Mouse (Mus musculus): ENCODE measurements around the gene Tub. TPM values are rescaled to one million over a fixed set of nuclear protein-coding genes. Genes with fewer than 3 reads are reported as not detected.

Gene Tub
- polyA plus RNA-seq, 1 experiment, result 0.20 TPM

GRCm38 (mm10) chr7:108985934-108986708, 36.0 kb downstream of the Tub start:
- no peak for DNase-seq (ENCODE audit: low read depth)

- DNase-seq (ENCODE audit: low read depth), result no peak
Measured at GRCm38 (mm10) chr7:108991207-108991606, 41.1 kb downstream of the Tub start.

GRCm38 (mm10) chr7:108993230-108993629, 43.1 kb downstream of the Tub start:
- no peak for DNase-seq (ENCODE audit: low read depth)

- DNase-seq (ENCODE audit: low read depth), result no peak
Measured at GRCm38 (mm10) chr7:108993881-108994291, 43.7 kb downstream of the Tub start.

- DNase-seq (ENCODE audit: low read depth), result no peak
Measured at GRCm38 (mm10) chr7:108996156-108996555, 46.0 kb downstream of the Tub start.

- no peak for DNase-seq (ENCODE audit: low read depth)
Measured at GRCm38 (mm10) chr7:109000315-109000954, 50.3 kb downstream of the Tub start.

- DNase-seq (ENCODE audit: low read depth), result no peak
Measured at GRCm38 (mm10) chr7:109001971-109002370, 51.8 kb downstream of the Tub start.

GRCm38 (mm10) chr7:109003653-109004052, 53.5 kb downstream of the Tub start:
- DNase-seq (ENCODE audit: low read depth), result no peak

- DNase-seq (ENCODE audit: low read depth), result no peak
Measured at GRCm38 (mm10) chr7:109009260-109009659, 59.1 kb downstream of the Tub start.

GRCm38 (mm10) chr7:109010720-109011595, 60.8 kb downstream of the Tub start:
- no peak for DNase-seq (ENCODE audit: low read depth)

GRCm38 (mm10) chr7:109011596-109012180, 61.5 kb downstream of the Tub start:
- DNase-seq (ENCODE audit: low read depth), result no peak

- no peak for DNase-seq (ENCODE audit: low read depth)
Measured at GRCm38 (mm10) chr7:109012575-109012974, 62.4 kb downstream of the Tub start.

GRCm38 (mm10) chr7:109012998-109013625, 63.0 kb downstream of the Tub start:
- no peak for DNase-seq (ENCODE audit: low read depth)

GRCm38 (mm10) chr7:109014851-109015250, 64.7 kb downstream of the Tub start:
- no peak for DNase-seq (ENCODE audit: low read depth)

GRCm38 (mm10) chr7:109016378-109016923, 66.3 kb downstream of the Tub start:
- no peak for DNase-seq (ENCODE audit: low read depth)

- no peak for DNase-seq (ENCODE audit: low read depth)
Measured at GRCm38 (mm10) chr7:109019243-109019642, 69.1 kb downstream of the Tub start.

- no peak for DNase-seq (ENCODE audit: low read depth)
Measured at GRCm38 (mm10) chr7:109021428-109021827, 71.3 kb downstream of the Tub start.

GRCm38 (mm10) chr7:109025743-109026142, 75.6 kb downstream of the Tub start:
- DNase-seq (ENCODE audit: low read depth), result no peak

- no peak for DNase-seq (ENCODE audit: low read depth)
Measured at GRCm38 (mm10) chr7:109026976-109027375, 76.8 kb downstream of the Tub start.

- no peak for DNase-seq (ENCODE audit: low read depth)
Measured at GRCm38 (mm10) chr7:109027721-109028120, 77.6 kb downstream of the Tub start.

GRCm38 (mm10) chr7:109028204-109028603, 78.1 kb downstream of the Tub start:
- DNase-seq (ENCODE audit: low read depth), result no peak

All from gonadal fat pad, adult 2 months (tissue).